Mouse (Mus musculus) small intestine, adult 2 months (tissue): ENCODE results near the gene Nenf.

Experiments used
- CTCF ChIP-seq: fragments of 200-500 bp; IDR thresholded peaks from 2 replicates; pipeline ENCODE4 v1.5.1; 2012; ENCODE audit warnings: low read depth, mild to moderate bottlenecking, control low read depth, inconsistent platforms, low read length, moderate library complexity, mixed read lengths; ENCODE audit not compliant: insufficient replicate concordance, insufficient read length; ENCODE audit errors: extremely low read depth
- POLR2A ChIP-seq: fragments of 200-500 bp; IDR thresholded peaks from 2 replicates; pipeline ENCODE4 v1.6.1; 2012; ENCODE audit warnings: low read depth, mild to moderate bottlenecking, control low read depth, inconsistent platforms, low read length, moderate library complexity

GRCm38 (mm10) chr1:191257981-191258380, 60.0 kb downstream of the Nenf start:
- TF ChIP-seq CTCF = no peak
- TF ChIP-seq POLR2A = no peak
